Mouse (Mus musculus): ENCODE measurements around the gene Fxyd7.

DNA sequence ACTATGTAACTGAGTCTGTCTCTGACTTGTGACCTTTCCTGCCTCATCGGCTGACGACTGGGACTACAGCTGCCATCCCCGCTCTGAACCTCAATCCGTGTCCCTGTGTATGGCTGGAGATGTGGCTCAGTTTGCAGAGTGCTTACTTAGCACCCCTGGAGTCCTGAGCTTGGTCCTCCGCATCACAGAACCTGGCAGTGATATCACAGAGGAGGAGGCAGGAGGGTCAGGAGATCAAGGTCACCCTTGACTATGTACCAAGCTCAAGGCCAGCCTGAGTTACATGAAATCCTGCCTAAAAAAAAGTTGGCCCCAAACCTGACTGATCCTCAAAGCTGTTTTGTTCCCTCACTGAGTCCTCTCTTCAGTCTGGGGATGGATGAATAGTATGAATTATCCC is 6.5 kb upstream of the Fxyd7 start:
- no peak for TF ChIP-seq MYOG (IDR thresholded peaks at IDR 0.05; ENCODE audit: control insufficient read depth in 1 of 3, insufficient read depth in 1 of 3, insufficient read length in 2 of 3, low read depth in 2 of 3)
- no peak for TF ChIP-seq POLR2A (IDR thresholded peaks at IDR 0.05; ENCODE audit: insufficient read length, low read depth)
- no peak for TF ChIP-seq E2F4 (IDR thresholded peaks at IDR 0.05; ENCODE audit: insufficient read depth)

Measured in myocyte (in vitro differentiated cells).